Mouse (Mus musculus): ENCODE measurements around the gene Best3. TPM values are rescaled to one million over a fixed set of nuclear protein-coding genes. Genes with fewer than 3 reads are reported as not detected.
"Not testable (repeated sequence)": the region's sequence is repeated elsewhere in the genome, so short reads cannot be mapped to it uniquely, and the experiment has no call there.

Gene Best3
- total and polyA plus RNA-seq, 2 experiments from 2014 or later = 0.11 TPM; not detected in 1

- WGBS = 52% methylated on average over 8 of the region's 8 CpGs
- no peak for ATAC-seq
These were observed 24.9 kb downstream of the Best3 start for GRCm38 (mm10) chr10:117011047-117011446.

GRCm38 (mm10) chr10:117013689-117014390 lies 27.7 kb downstream of the Best3 start:
- Histone ChIP-seq H3K4me1 (ENCODE audit: insufficient read depth) (no peaks in the 10 kb centered on the region), H3K4me2 (ENCODE audit: low read depth) (peak overlapping the region; percentile 23), H3K27ac (ENCODE audit: low read depth, low read length) (no peak overlapping the region), H3K4me3 (ENCODE audit: low read depth, low read length) (no peak overlapping the region), H3K9ac (no peak overlapping the region), H3K36me3 (ENCODE audit: insufficient read depth) (no peaks in the 10 kb centered on the region), H3K9me3 (ENCODE audit: low read length) (no peaks in the 10 kb centered on the region), H3K27me3 (ENCODE audit: insufficient read depth, low read length) (no peaks in the 10 kb centered on the region)
- 0 out of 2 replicates have a peak, but pooled peaks have one; percentile 9 for TF ChIP-seq CTCF (IDR thresholded peaks at IDR 0.05; ENCODE audit: low read depth)
- 29% methylated on average over 12 of the region's 12 CpGs for WGBS
- peak; percentile 95 for ATAC-seq
- DNase-seq = peak; percentile 62

More at GRCm38 (mm10) chr10:117011047-117011446, 24.9 kb downstream of the Best3 start:
- Histone ChIP-seq H3K4me3 (ENCODE audit: low read depth, low read length) (no peak overlapping the region), H3K27me3 (ENCODE audit: insufficient read depth, low read length) (no peaks in the 10 kb centered on the region), H3K9me3 (ENCODE audit: low read length) (no peaks in the 10 kb centered on the region), H3K36me3 (ENCODE audit: insufficient read depth) (no peaks in the 10 kb centered on the region), H3K27ac (ENCODE audit: low read depth, low read length) (no peak overlapping the region), H3K9ac (no peak overlapping the region), H3K4me1 (ENCODE audit: insufficient read depth) (no peaks in the 10 kb centered on the region), H3K4me2 (ENCODE audit: low read depth) (no peak overlapping the region)
- TF ChIP-seq CTCF (IDR thresholded peaks at IDR 0.05; ENCODE audit: low read depth) = no peak
- no peak for DNase-seq

DNA sequence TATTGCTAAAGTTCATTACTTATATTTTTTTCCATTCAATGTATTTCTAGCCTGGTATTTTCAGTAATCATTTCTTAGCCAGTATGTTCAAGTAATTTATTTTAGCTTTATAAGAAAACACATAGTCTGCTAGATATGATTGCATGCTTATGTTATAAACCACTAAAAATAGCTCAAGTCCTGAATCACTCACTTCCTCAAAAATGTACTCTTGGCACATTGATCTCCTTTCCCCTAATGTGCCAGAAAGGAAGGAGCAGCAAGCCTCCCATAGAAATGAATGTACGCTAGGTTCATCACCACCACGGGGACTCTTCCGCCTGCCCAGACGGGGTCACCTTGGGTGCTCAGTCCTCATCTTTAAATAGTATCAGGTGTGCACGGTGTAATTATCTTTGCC lies 28.5 kb downstream of the Best3 start:
- H3K4me3 ChIP-seq (ENCODE audit: low read depth, low read length) = no peak overlapping the region
- H3K4me2 ChIP-seq (ENCODE audit: low read depth) = no peak overlapping the region
- no peak for TF ChIP-seq CTCF (IDR thresholded peaks at IDR 0.05; ENCODE audit: low read depth)
- H3K9me3 ChIP-seq (ENCODE audit: low read length) = no peaks in the 10 kb centered on the region
- 0 out of 2 replicates have a peak overlapping the region, but pooled peaks have one; percentile 21 for H3K27ac ChIP-seq (ENCODE audit: low read depth, low read length)
- no peak overlapping the region for H3K9ac ChIP-seq
- H3K36me3 ChIP-seq (ENCODE audit: insufficient read depth) = no peaks in the 10 kb centered on the region
- peak; percentile 32 for ATAC-seq
- H3K27me3 ChIP-seq (ENCODE audit: insufficient read depth, low read length) = no peaks in the 10 kb centered on the region
- 84% methylated on average over 5 of the region's 5 CpGs for WGBS
- H3K4me1 ChIP-seq (ENCODE audit: insufficient read depth) = no peaks in the 10 kb centered on the region
- DNase-seq = no peak

DNA sequence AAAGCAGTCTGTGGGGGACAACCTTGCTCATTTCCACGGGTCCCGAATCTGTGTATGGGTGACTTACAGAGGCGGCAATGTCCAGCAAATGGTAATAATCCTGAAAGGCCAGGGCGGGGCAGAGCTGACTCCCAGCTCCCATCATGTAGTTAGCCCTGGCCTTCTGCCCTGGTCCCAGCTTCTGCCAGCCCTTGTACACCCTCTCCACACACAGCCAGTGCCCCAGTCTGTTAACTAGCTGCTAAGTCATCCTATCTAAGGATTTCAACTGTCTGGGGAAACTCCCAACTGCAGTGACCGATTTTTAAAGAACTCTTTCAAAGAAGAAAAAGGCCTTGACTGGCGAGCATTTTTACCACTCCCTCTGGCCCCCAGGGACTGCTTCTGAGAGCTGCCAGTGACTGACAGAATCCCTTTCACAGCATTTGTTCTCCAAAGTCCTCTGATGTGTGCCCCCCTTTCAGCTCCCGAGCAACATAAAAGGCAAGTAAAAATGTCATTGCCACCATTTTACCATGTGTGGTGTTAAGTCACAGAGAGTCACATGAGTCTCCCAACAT lies 32.2 kb downstream of the Best3 start:
- Histone ChIP-seq H3K9me3 (ENCODE audit: low read length) (no peaks in the 10 kb centered on the region), H3K4me1 (ENCODE audit: insufficient read depth) (no peaks in the 10 kb centered on the region), H3K27me3 (ENCODE audit: insufficient read depth, low read length) (no peaks in the 10 kb centered on the region; the same call in 1 of the 2 replicates), H3K9ac (no peak overlapping the region), H3K36me3 (ENCODE audit: insufficient read depth) (no peaks in the 10 kb centered on the region), H3K4me3 (ENCODE audit: low read depth, low read length) (no peak overlapping the region), H3K27ac (ENCODE audit: low read depth, low read length) (no peak overlapping the region), H3K4me2 (ENCODE audit: low read depth) (no peak overlapping the region)
- TF ChIP-seq CTCF (IDR thresholded peaks at IDR 0.05; ENCODE audit: low read depth) = no peak
- ATAC-seq (no peak), DNase-seq (no peak)
- WGBS = 42% methylated on average over 7 of the region's 7 CpGs

DNA sequence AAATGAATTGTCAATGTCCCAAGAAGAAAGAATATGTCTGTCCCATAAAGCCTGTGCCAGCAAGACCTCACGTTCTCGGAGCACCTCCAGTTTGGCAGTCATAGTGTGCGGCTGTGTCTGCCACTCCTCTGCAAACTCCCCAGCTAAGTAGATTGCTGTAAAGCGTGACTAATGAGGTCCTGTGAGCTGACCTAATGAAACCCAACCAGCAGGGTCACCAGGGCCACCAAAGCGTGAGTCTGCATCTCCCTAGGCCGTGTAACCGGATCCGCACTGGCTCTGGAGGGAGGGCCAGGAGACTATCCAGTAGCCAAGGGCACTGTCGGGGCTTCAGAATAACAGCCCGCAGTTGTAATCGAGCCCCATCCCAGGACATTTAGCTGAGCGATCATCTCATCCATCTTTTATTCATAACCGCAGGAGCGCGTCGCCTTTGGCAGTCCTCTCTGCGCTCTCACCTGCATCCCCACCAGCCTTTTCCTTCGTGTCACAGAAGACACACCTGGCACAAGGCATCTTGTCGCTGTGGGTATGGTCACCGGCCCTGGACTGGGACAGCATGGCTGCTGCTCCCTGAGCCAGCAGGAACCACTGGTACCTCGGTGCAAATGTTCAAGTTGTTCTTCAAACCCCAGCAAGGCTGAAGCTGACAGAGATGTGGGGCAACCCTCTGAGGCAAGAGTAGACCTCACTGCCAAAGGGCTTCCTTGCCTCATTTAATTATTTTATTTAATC lies 35.1 kb downstream of the Best3 start:
- 23% methylated on average over 21 of the region's 21 CpGs for WGBS
- no peaks in the 10 kb centered on the region for H3K4me1 ChIP-seq (ENCODE audit: insufficient read depth)
- H3K4me3 ChIP-seq (ENCODE audit: low read depth, low read length) = no peak overlapping the region
- TF ChIP-seq CTCF (IDR thresholded peaks at IDR 0.05; ENCODE audit: low read depth) = no peak
- no peak overlapping the region for H3K27ac ChIP-seq (ENCODE audit: low read depth, low read length)
- no peaks in the 10 kb centered on the region for H3K9me3 ChIP-seq (ENCODE audit: low read length)
- DNase-seq (no peak), ATAC-seq (0 out of 2 replicates have a peak, but pooled peaks have one; percentile 12)
- no peaks in the 10 kb centered on the region for H3K36me3 ChIP-seq (ENCODE audit: insufficient read depth)
- H3K4me2 ChIP-seq (ENCODE audit: low read depth) = no peak overlapping the region
- no peak overlapping the region for H3K9ac ChIP-seq
- H3K27me3 ChIP-seq (ENCODE audit: insufficient read depth, low read length) = no peaks in the 10 kb centered on the region; the same call in 1 of the 2 replicates

DNA sequence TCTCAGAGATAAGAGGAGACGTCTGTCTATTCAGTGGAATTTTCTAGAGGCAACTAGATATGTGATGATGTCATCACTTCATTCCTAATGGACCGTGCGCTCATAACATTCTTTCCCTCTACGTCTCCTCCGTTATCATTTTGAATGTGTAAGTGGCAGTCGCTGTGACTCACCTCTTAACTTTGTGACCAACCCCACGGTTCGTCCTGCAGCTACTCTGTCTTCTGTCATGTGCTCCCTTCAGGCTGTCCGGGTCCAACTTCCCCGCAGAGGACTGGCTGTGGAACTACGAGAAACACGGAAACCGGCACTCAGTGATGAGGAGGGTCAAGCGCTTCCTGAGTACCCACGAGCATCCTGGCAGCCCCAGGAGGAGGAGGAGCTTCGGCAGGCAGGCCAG lies 37.6 kb downstream of the Best3 start:
- no peak for TF ChIP-seq CTCF (IDR thresholded peaks at IDR 0.05; ENCODE audit: low read depth)
- DNase-seq (no peak), ATAC-seq (no peak)
- Histone ChIP-seq H3K36me3 (ENCODE audit: insufficient read depth) (no peaks in the 10 kb centered on the region), H3K9ac (no peak overlapping the region), H3K4me3 (ENCODE audit: low read depth, low read length) (no peak overlapping the region), H3K9me3 (ENCODE audit: low read length) (no peaks in the 10 kb centered on the region), H3K27ac (ENCODE audit: low read depth, low read length) (no peak overlapping the region), H3K4me2 (ENCODE audit: low read depth) (no peak overlapping the region), H3K27me3 (ENCODE audit: insufficient read depth, low read length) (no peaks in the 10 kb centered on the region; the same call in 1 of the 2 replicates), H3K4me1 (ENCODE audit: insufficient read depth) (no peaks in the 10 kb centered on the region)
- WGBS = 68% methylated on average over 16 of the region's 16 CpGs

DNA sequence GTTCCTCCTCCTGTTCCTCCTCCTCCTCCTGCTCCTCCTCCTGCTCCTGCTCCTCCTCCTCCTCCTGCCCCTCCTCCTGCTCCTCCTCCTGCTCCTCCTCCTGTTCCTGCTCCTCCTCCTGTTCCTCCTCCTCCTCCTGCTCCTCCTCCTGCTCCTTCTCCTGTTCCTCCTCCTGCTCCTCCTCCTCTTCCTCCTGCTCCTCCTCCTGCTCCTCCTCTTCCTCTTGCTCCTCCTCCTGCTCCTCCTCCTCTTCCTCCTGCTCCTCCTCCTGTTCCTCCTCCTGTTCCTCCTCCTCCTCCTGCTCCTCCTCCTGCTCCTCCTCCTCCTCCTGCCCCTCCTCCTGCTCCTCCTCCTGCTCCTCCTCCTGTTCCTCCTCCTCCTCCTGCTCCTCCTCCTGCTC lies 39.7 kb downstream of the Best3 start:
- not testable (repeated sequence) for DNase-seq, ATAC-seq

More for the DNA sequence above, 39.7 kb downstream of the Best3 start:
- H3K27ac ChIP-seq (ENCODE audit: low read depth, low read length); H3K36me3 ChIP-seq (ENCODE audit: insufficient read depth); H3K27me3 ChIP-seq (ENCODE audit: insufficient read depth, low read length); H3K4me3 ChIP-seq (ENCODE audit: low read depth, low read length); H3K4me2 ChIP-seq (ENCODE audit: low read depth); H3K4me1 ChIP-seq (ENCODE audit: insufficient read depth); H3K9ac ChIP-seq; H3K9me3 ChIP-seq (ENCODE audit: low read length): not testable (repeated sequence)
